Mouse (Mus musculus): ENCODE data around the gene Cux1.

GRCm38 (mm10) chr5:136561641-136562040, 5.6 kb downstream of the Cux1 start:
- TF ChIP-seq CTCF (IDR thresholded peaks at IDR 0.05) (no peak), POLR2A (IDR thresholded peaks at IDR 0.05; ENCODE audit: insufficient read depth, low read depth, low read length) (no peak), EP300 (IDR thresholded peaks at IDR 0.05; ENCODE audit: insufficient read depth, low read depth, low read length) (no peak)
